Mouse (Mus musculus) liver, adult 2 months (tissue): ENCODE results near the gene Anapc15. TPM values are rescaled to one million over a fixed set of nuclear protein-coding genes. Genes with fewer than 3 reads are reported as not detected.

Source experiments
- DNase-seq: peaks from one replicate; pipeline ENCODE4 v3.0.0-alpha.2; 2011; ENCODE audit warnings: low read depth, low spot score; ENCODE audit errors: extremely low read depth
- H3K27ac ChIP-seq: fragments of 200-500 bp; replicated peaks from 2 replicates; pipeline ENCODE4 v1.5.1; 2012; ENCODE audit warnings: low read depth, mild to moderate bottlenecking, control low read depth, inconsistent platforms, low read length; ENCODE audit not compliant: insufficient read depth
- H3K27me3 ChIP-seq: fragments of 200-500 bp; 2 replicates; pipeline ENCODE4 v1.6.1; 2012; ENCODE audit warnings: mild to moderate bottlenecking, moderate library complexity, low read length, inconsistent platforms; ENCODE audit not compliant: control insufficient read depth, insufficient read depth
- H3K36me3 ChIP-seq: fragments of 200-500 bp; 2 replicates; pipeline ENCODE4 v1.6.1; 2012; ENCODE audit warnings: low read length, inconsistent platforms; ENCODE audit not compliant: control insufficient read depth, insufficient read depth
- H3K4me1 ChIP-seq: fragments of 200-500 bp; 2 replicates; pipeline ENCODE4 v1.6.1; 2011; ENCODE audit warnings: low read length; ENCODE audit not compliant: control insufficient read depth, insufficient read depth
- H3K4me3 ChIP-seq: fragments of 200-500 bp; 2 replicates; pipeline ENCODE4 v1.5.1; 2011; ENCODE audit warnings: low read depth, mild to moderate bottlenecking, control low read depth, low read length, moderate library complexity; ENCODE audit not compliant: insufficient read depth
- H3K79me2 ChIP-seq: fragments of 200-500 bp; 2 replicates; pipeline ENCODE4 v1.6.1; 2012; ENCODE audit warnings: inconsistent platforms, mild to moderate bottlenecking, low read length, moderate library complexity; ENCODE audit not compliant: control insufficient read depth, insufficient read depth
- H3K9ac ChIP-seq: fragments of 200-500 bp; 2 replicates; pipeline ENCODE4 v1.6.1; 2012; ENCODE audit warnings: low read depth, mild to moderate bottlenecking, control low read depth, inconsistent platforms, low read length
- CTCF ChIP-seq: fragments of 200-500 bp; IDR thresholded peaks from 2 replicates; pipeline ENCODE4 v1.5.1; 2011; ENCODE audit warnings: low read depth, low read length, control low read depth
- POLR2A ChIP-seq: fragments of 200-500 bp; IDR thresholded peaks from 2 replicates; pipeline ENCODE4 v1.6.1; 2011; ENCODE audit warnings: low read length, control low read depth; ENCODE audit not compliant: insufficient read depth; ENCODE audit errors: extremely low read depth
- WGBS: fragments of 180-500 bp; shearing (Covaris S2); methylation state at CpG from one replicate; pipeline ENCODE4 v1.1.7; 2018; 5-methylcytosine and 5-hydroxymethylcytosine counted together
- polyA plus RNA-seq: library from polyadenylated mRNA; depleted of rRNA; stranded (reverse); fragments of >200 nt; gene quantifications from 2 replicates; pipeline ENCODE4 v1.2.3, GENCODE M21; 2012
- total RNA-seq: library from RNA; depleted of rRNA; stranded (reverse); fragments of >200 nt; gene quantifications from 2 replicates; pipeline ENCODE4 v1.2.3, GENCODE M21; 2014

The Anapc15 gene
- total and polyA plus RNA-seq, 2 experiments: 16.6 to 31.8 TPM

GRCm38 (mm10) chr7:101823758-101824630 is 39.5 kb upstream of the Anapc15 start:
- Histone ChIP-seq H3K27ac (no peak overlapping the region), H3K4me1 (peaks cover 6% of the 10 kb centered on the region; the same call in 1 of the 2 replicates), H3K36me3 (peaks cover 31% of the 10 kb centered on the region), H3K79me2 (no peaks in the 10 kb centered on the region), H3K27me3 (0 out of 2 replicates have a peak, but pooled peaks cover 2% of the 10 kb centered on the region), H3K4me3 (no peak overlapping the region), H3K9ac (no peak overlapping the region)
- TF ChIP-seq POLR2A: no peak
- TF ChIP-seq CTCF: no peak
- WGBS: 92% methylated on average over 18 of the region's 18 CpGs
- no peak for DNase-seq

GRCm38 (mm10) chr7:101830373-101830772 is 33.1 kb upstream of the Anapc15 start:
- Histone ChIP-seq H3K79me2 (no peaks in the 10 kb centered on the region), H3K36me3 (peaks cover 54% of the 10 kb centered on the region), H3K27ac (no peak overlapping the region), H3K9ac (no peak overlapping the region), H3K27me3 (no peaks in the 10 kb centered on the region), H3K4me1 (no peaks in the 10 kb centered on the region), H3K4me3 (no peak overlapping the region)
- 98% methylated on average over 3 of the region's 3 CpGs for WGBS
- no peak for TF ChIP-seq CTCF
- no peak for TF ChIP-seq POLR2A
- DNase-seq: no peak

GRCm38 (mm10) chr7:101831437-101831836 is 32.1 kb upstream of the Anapc15 start:
- WGBS: 98% methylated on average over 8 of the region's 8 CpGs
- TF ChIP-seq POLR2A (no peak), CTCF (no peak)

GRCm38 (mm10) chr7:101832372-101832771 is 31.1 kb upstream of the Anapc15 start:
- Histone ChIP-seq H3K36me3 (peaks cover 42% of the 10 kb centered on the region), H3K4me3 (no peak overlapping the region), H3K4me1 (no peaks in the 10 kb centered on the region), H3K27ac (no peak overlapping the region), H3K79me2 (peaks cover 6% of the 10 kb centered on the region; the same call in 1 of the 2 replicates), H3K9ac (no peak overlapping the region), H3K27me3 (no peaks in the 10 kb centered on the region)
- no peak for TF ChIP-seq POLR2A
- TF ChIP-seq CTCF: no peak
- 94% methylated on average over 4 of the region's 4 CpGs for WGBS
- DNase-seq: no peak

More at GRCm38 (mm10) chr7:101831437-101831836, 32.1 kb upstream of the Anapc15 start:
- Histone ChIP-seq H3K4me3 (no peak overlapping the region), H3K79me2 (peaks cover 2% of the 10 kb centered on the region; the same call in 1 of the 2 replicates), H3K27ac (no peak overlapping the region), H3K27me3 (no peaks in the 10 kb centered on the region), H3K9ac (no peak overlapping the region), H3K36me3 (peaks cover 49% of the 10 kb centered on the region), H3K4me1 (no peaks in the 10 kb centered on the region)
- no peak for DNase-seq

- 88% methylated on average over 5 of the region's 5 CpGs for WGBS
- no peak overlapping the region for H3K4me3 ChIP-seq
- H3K4me1 ChIP-seq: no peaks in the 10 kb centered on the region
- H3K36me3 ChIP-seq: peaks cover 33% of the 10 kb centered on the region
- TF ChIP-seq CTCF: no peak
- TF ChIP-seq POLR2A: no peak
- H3K79me2 ChIP-seq: peaks cover 6% of the 10 kb centered on the region; the same call in 1 of the 2 replicates
- no peak overlapping the region for H3K9ac ChIP-seq
- H3K27me3 ChIP-seq: no peaks in the 10 kb centered on the region
- H3K27ac ChIP-seq: no peak overlapping the region
- no peak for DNase-seq
These were observed 30.2 kb upstream of the Anapc15 start for GRCm38 (mm10) chr7:101833352-101833751.
